ENCODE assay signal across 25 mouse cellular contexts in genomic region chr10:117590331-117591301, GRCm38 (mm10).
"Had no signal": no experiment of that assay in that cellular context is flagged by ENCODE, and none has a peak within 500 bp of the region (broad histone marks: within the 10 kb centered on the region; RNA-seq: fewer than 3 reads in every experiment).

No protein-coding gene starts in this region.

- H3K36me3 ChIP-seq: heart, embryonic 13.5 days; heart, embryonic 15.5 days; hindbrain, embryonic 13.5 days; hindbrain, embryonic 15.5 days; kidney, embryonic 15.5 days; limb, embryonic 13.5 days; limb, embryonic 15.5 days; liver, embryonic 12.5 days had no signal

- ATAC-seq: hindbrain, postnatal 0 days; intestine, postnatal 0 days; liver, embryonic 12.5 days had no signal

- H3K9ac ChIP-seq: heart, embryonic 13.5 days; heart, embryonic 15.5 days; hindbrain, embryonic 13.5 days; hindbrain, embryonic 15.5 days; kidney, embryonic 15.5 days; limb, embryonic 13.5 days; limb, embryonic 15.5 days; liver, embryonic 12.5 days; liver, embryonic 14.5 days had no signal

- H3K4me2 ChIP-seq: heart, embryonic 11.5 days; heart, embryonic 13.5 days; heart, embryonic 15.5 days; hindbrain, embryonic 13.5 days; hindbrain, embryonic 15.5 days; kidney, embryonic 15.5 days; limb, embryonic 13.5 days; limb, embryonic 15.5 days; liver, embryonic 12.5 days had no signal

- H3K4me1 ChIP-seq: hindbrain, embryonic 13.5 days; hindbrain, embryonic 15.5 days; liver, embryonic 12.5 days had no signal

- H3K27me3 ChIP-seq: heart, embryonic 15.5 days; hindbrain, embryonic 15.5 days; kidney, embryonic 15.5 days; limb, embryonic 13.5 days; limb, embryonic 15.5 days; liver, embryonic 12.5 days had no signal

- H3K4me3 ChIP-seq: gastrocnemius, adult 2 months; heart, adult 2 months; heart, embryonic 13.5 days; heart, embryonic 15.5 days; hindbrain, embryonic 13.5 days; hindbrain, embryonic 15.5 days; kidney, embryonic 15.5 days; layer of hippocampus, adult 2 months; left cerebral cortex, adult 2 months; limb, embryonic 13.5 days; limb, embryonic 15.5 days; liver, embryonic 12.5 days had no signal

- H3K9me3 ChIP-seq: heart, embryonic 13.5 days; heart, embryonic 15.5 days; hindbrain, embryonic 13.5 days; hindbrain, embryonic 15.5 days; kidney, embryonic 15.5 days; limb, embryonic 13.5 days; limb, embryonic 15.5 days; liver, embryonic 12.5 days had no signal

- H3K27ac ChIP-seq: gastrocnemius, adult 2 months; heart, adult 2 months; heart, embryonic 13.5 days; heart, embryonic 15.5 days; hindbrain, embryonic 13.5 days; hindbrain, embryonic 15.5 days; hindbrain, postnatal 0 days; kidney, embryonic 15.5 days; kidney, postnatal 0 days; layer of hippocampus, adult 2 months; left cerebral cortex, adult 2 months; limb, embryonic 13.5 days; limb, embryonic 15.5 days; liver, embryonic 12.5 days; liver, embryonic 14.5 days had no signal

- DNase-seq: gastrocnemius, adult 2 months; gastrocnemius, postnatal 10 days; gastrocnemius, postnatal 25 days; heart, adult 11 months; heart, adult 2 months; heart, postnatal 14 days; heart, postnatal 36 days; kidney, adult 18-20 months; kidney, adult 9 months; kidney, postnatal 25 days had no signal
